Mouse (Mus musculus): ENCODE results near the gene St3gal6. TPM values are rescaled to one million over a fixed set of nuclear protein-coding genes. Genes with fewer than 3 reads are reported as not detected.
A peak's percentile ranks its signal among the peaks of the same experiment; 100 is the strongest.

St3gal6 gene
- polyA plus RNA-seq, 1 experiment = 12.0 TPM

GRCm38 (mm10) chr16:58499172-58499584, 24.9 kb downstream of the St3gal6 start:
- no peak for DNase-seq (ENCODE audit: low read depth in 1 of 2, low spot score in 2 of 2)
- 29% methylated on average over 1 of the region's 1 CpGs for WGBS
- Histone ChIP-seq H3K27me3 (ENCODE audit: control insufficient read depth, insufficient read depth, low read length) (no peaks in the 10 kb centered on the region), H3K36me3 (ENCODE audit: control insufficient read depth, insufficient read depth, low read length) (peaks cover 1% of the 10 kb centered on the region; the same call in 1 of the 2 replicates), H3K27ac (ENCODE audit: insufficient read depth, low read length) (peak overlapping the region; percentile 69), H3K4me3 (ENCODE audit: extremely low read depth, insufficient read depth, insufficient read length) (no peak overlapping the region), H3K4me1 (ENCODE audit: control insufficient read depth, insufficient read depth, insufficient read length) (peaks cover 31% of the 10 kb centered on the region)
- TF ChIP-seq POLR2A (IDR thresholded peaks at IDR 0.05; ENCODE audit: low read depth, low read length) (no peak), CTCF (IDR thresholded peaks at IDR 0.05; ENCODE audit: extremely low read depth, insufficient read depth, insufficient read length, insufficient replicate concordance) (no peak)

- Histone ChIP-seq H3K4me1 (ENCODE audit: control insufficient read depth, insufficient read depth, insufficient read length) (peaks cover 31% of the 10 kb centered on the region), H3K27me3 (ENCODE audit: control insufficient read depth, insufficient read depth, low read length) (no peaks in the 10 kb centered on the region), H3K4me3 (ENCODE audit: extremely low read depth, insufficient read depth, insufficient read length) (no peak overlapping the region), H3K27ac (ENCODE audit: insufficient read depth, low read length) (peak overlapping the region; percentile 86), H3K36me3 (ENCODE audit: control insufficient read depth, insufficient read depth, low read length) (no peaks in the 10 kb centered on the region; the same call in 1 of the 2 replicates)
- TF ChIP-seq POLR2A (IDR thresholded peaks at IDR 0.05; ENCODE audit: low read depth, low read length) (no peak), CTCF (IDR thresholded peaks at IDR 0.05; ENCODE audit: extremely low read depth, insufficient read depth, insufficient read length, insufficient replicate concordance) (no peak)
- 9% methylated on average over 9 of the region's 9 CpGs for WGBS
- DNase-seq (ENCODE audit: low read depth in 1 of 2, low spot score in 2 of 2) = peak; percentile 62 to 80
These were observed 25.9 kb downstream of the St3gal6 start for GRCm38 (mm10) chr16:58497886-58498713.

- TF ChIP-seq CTCF (IDR thresholded peaks at IDR 0.05; ENCODE audit: extremely low read depth, insufficient read depth, insufficient read length, insufficient replicate concordance) (no peak), POLR2A (IDR thresholded peaks at IDR 0.05; ENCODE audit: low read depth, low read length) (no peak)
- Histone ChIP-seq H3K4me3 (ENCODE audit: extremely low read depth, insufficient read depth, insufficient read length) (no peak overlapping the region), H3K27ac (ENCODE audit: insufficient read depth, low read length) (no peak overlapping the region), H3K27me3 (ENCODE audit: control insufficient read depth, insufficient read depth, low read length) (no peaks in the 10 kb centered on the region), H3K4me1 (ENCODE audit: control insufficient read depth, insufficient read depth, insufficient read length) (peaks cover 24% of the 10 kb centered on the region), H3K36me3 (ENCODE audit: control insufficient read depth, insufficient read depth, low read length) (no peaks in the 10 kb centered on the region; the same call in 1 of the 2 replicates)
- DNase-seq (ENCODE audit: low read depth in 1 of 2, low spot score in 2 of 2) = no peak
These were observed 27.3 kb downstream of the St3gal6 start for GRCm38 (mm10) chr16:58496791-58497190.

- Histone ChIP-seq H3K27me3 (ENCODE audit: control insufficient read depth, insufficient read depth, low read length) (no peaks in the 10 kb centered on the region), H3K36me3 (ENCODE audit: control insufficient read depth, insufficient read depth, low read length) (peaks cover 5% of the 10 kb centered on the region; the same call in 1 of the 2 replicates), H3K4me1 (ENCODE audit: control insufficient read depth, insufficient read depth, insufficient read length) (no peaks in the 10 kb centered on the region), H3K27ac (ENCODE audit: insufficient read depth, low read length) (no peak overlapping the region), H3K4me3 (ENCODE audit: extremely low read depth, insufficient read depth, insufficient read length) (no peak overlapping the region)
- WGBS = 95% methylated on average over 6 of the region's 6 CpGs
- no peak for DNase-seq (ENCODE audit: low read depth in 1 of 2, low spot score in 2 of 2)
- no peak for TF ChIP-seq POLR2A (IDR thresholded peaks at IDR 0.05; ENCODE audit: low read depth, low read length)
- no peak for TF ChIP-seq CTCF (IDR thresholded peaks at IDR 0.05; ENCODE audit: extremely low read depth, insufficient read depth, insufficient read length, insufficient replicate concordance)
These were observed 36.2 kb downstream of the St3gal6 start for GRCm38 (mm10) chr16:58487861-58488260.

GRCm38 (mm10) chr16:58482296-58482695, 41.7 kb downstream of the St3gal6 start:
- no peak for DNase-seq (ENCODE audit: low read depth in 1 of 2, low spot score in 2 of 2)
- no peaks in the 10 kb centered on the region for H3K27me3 ChIP-seq (ENCODE audit: control insufficient read depth, insufficient read depth, low read length)
- no peak overlapping the region for H3K4me3 ChIP-seq (ENCODE audit: extremely low read depth, insufficient read depth, insufficient read length)
- peaks cover 18% of the 10 kb centered on the region for H3K4me1 ChIP-seq (ENCODE audit: control insufficient read depth, insufficient read depth, insufficient read length)
- TF ChIP-seq CTCF (IDR thresholded peaks at IDR 0.05; ENCODE audit: extremely low read depth, insufficient read depth, insufficient read length, insufficient replicate concordance) (no peak), POLR2A (IDR thresholded peaks at IDR 0.05; ENCODE audit: low read depth, low read length) (no peak)
- H3K27ac ChIP-seq (ENCODE audit: insufficient read depth, low read length) = no peak overlapping the region
- H3K36me3 ChIP-seq (ENCODE audit: control insufficient read depth, insufficient read depth, low read length) = peaks cover 6% of the 10 kb centered on the region
- WGBS = 58% methylated on average over 3 of the region's 3 CpGs

GRCm38 (mm10) chr16:58481906-58482270, 42.2 kb downstream of the St3gal6 start:
- H3K27me3 ChIP-seq (ENCODE audit: control insufficient read depth, insufficient read depth, low read length) = no peaks in the 10 kb centered on the region
- DNase-seq (ENCODE audit: low read depth in 1 of 2, low spot score in 2 of 2) = no peak
- peak overlapping the region; percentile 86 for H3K27ac ChIP-seq (ENCODE audit: insufficient read depth, low read length)
- TF ChIP-seq CTCF (IDR thresholded peaks at IDR 0.05; ENCODE audit: extremely low read depth, insufficient read depth, insufficient read length, insufficient replicate concordance) (no peak), POLR2A (IDR thresholded peaks at IDR 0.05; ENCODE audit: low read depth, low read length) (no peak)
- peaks cover 18% of the 10 kb centered on the region for H3K4me1 ChIP-seq (ENCODE audit: control insufficient read depth, insufficient read depth, insufficient read length)
- 30% methylated on average over 5 of the region's 5 CpGs for WGBS
- no peak overlapping the region for H3K4me3 ChIP-seq (ENCODE audit: extremely low read depth, insufficient read depth, insufficient read length)
- H3K36me3 ChIP-seq (ENCODE audit: control insufficient read depth, insufficient read depth, low read length) = peaks cover 6% of the 10 kb centered on the region
